Mouse (Mus musculus) cerebellum, postnatal 36 days (tissue): ENCODE results near the gene Ccdc152.
"Not testable (repeated sequence)": the region's sequence is repeated elsewhere in the genome, so short reads cannot be mapped to it uniquely, and the experiment has no call there.

ENCODE experiments used
- DNase-seq, 2 experiments: peaks; one replicate each; pipeline ENCODE4 v3.0.0; 2021 to 2022; ENCODE audit warnings: mixed read lengths in 2 of 2

The Ccdc152 gene

GRCm38 (mm10) chr15:3273191-3273590 lies 30.1 kb downstream of the Ccdc152 start:
- no peak for DNase-seq

GRCm38 (mm10) chr15:3271216-3271615 lies 32.1 kb downstream of the Ccdc152 start:
- no peak for DNase-seq

- DNase-seq, result peak; percentile 9 to 15
Measured at GRCm38 (mm10) chr15:3270646-3271077, 32.7 kb downstream of the Ccdc152 start.

- DNase-seq, result no peak
Measured at GRCm38 (mm10) chr15:3269996-3270645, 33.2 kb downstream of the Ccdc152 start.

- no peak for DNase-seq
Measured at GRCm38 (mm10) chr15:3269496-3269895, 33.8 kb downstream of the Ccdc152 start.

GRCm38 (mm10) chr15:3268247-3268646 lies 35.1 kb downstream of the Ccdc152 start, which contains the start of gene Selenop:
Selenop (plus strand) TSS chr15:3268547.
- no peak for DNase-seq

GRCm38 (mm10) chr15:3264828-3265227 lies 38.5 kb downstream of the Ccdc152 start:
- DNase-seq, result no peak

GRCm38 (mm10) chr15:3264293-3264692 lies 39.0 kb downstream of the Ccdc152 start:
- no peak for DNase-seq

GRCm38 (mm10) chr15:3262883-3263282 lies 40.4 kb downstream of the Ccdc152 start:
- DNase-seq, result no peak

- DNase-seq, result no peak
Measured at GRCm38 (mm10) chr15:3260309-3260708, 43.0 kb downstream of the Ccdc152 start.

- DNase-seq, result no peak
Measured at GRCm38 (mm10) chr15:3259025-3259424, 44.3 kb downstream of the Ccdc152 start.

GRCm38 (mm10) chr15:3251718-3252067 lies 51.6 kb downstream of the Ccdc152 start:
- DNase-seq, result no peak

- no peak for DNase-seq
Measured at GRCm38 (mm10) chr15:3251031-3251717, 52.2 kb downstream of the Ccdc152 start.

GRCm38 (mm10) chr15:3250620-3251019 lies 52.7 kb downstream of the Ccdc152 start:
- no peak for DNase-seq

- DNase-seq, result not testable (repeated sequence)
Measured at GRCm38 (mm10) chr15:3245036-3245435, 58.3 kb downstream of the Ccdc152 start.

GRCm38 (mm10) chr15:3237963-3238362 lies 65.4 kb downstream of the Ccdc152 start:
- no peak for DNase-seq

GRCm38 (mm10) chr15:3236338-3236737 lies 67.0 kb downstream of the Ccdc152 start:
- no peak for DNase-seq

- DNase-seq, result no peak
Measured at GRCm38 (mm10) chr15:3233837-3234551, 69.3 kb downstream of the Ccdc152 start.

- no peak for DNase-seq
Measured at GRCm38 (mm10) chr15:3232168-3232835, 71.0 kb downstream of the Ccdc152 start.

GRCm38 (mm10) chr15:3231004-3231403 lies 72.3 kb downstream of the Ccdc152 start:
- DNase-seq, result no peak
